In the genomic region with DNA sequence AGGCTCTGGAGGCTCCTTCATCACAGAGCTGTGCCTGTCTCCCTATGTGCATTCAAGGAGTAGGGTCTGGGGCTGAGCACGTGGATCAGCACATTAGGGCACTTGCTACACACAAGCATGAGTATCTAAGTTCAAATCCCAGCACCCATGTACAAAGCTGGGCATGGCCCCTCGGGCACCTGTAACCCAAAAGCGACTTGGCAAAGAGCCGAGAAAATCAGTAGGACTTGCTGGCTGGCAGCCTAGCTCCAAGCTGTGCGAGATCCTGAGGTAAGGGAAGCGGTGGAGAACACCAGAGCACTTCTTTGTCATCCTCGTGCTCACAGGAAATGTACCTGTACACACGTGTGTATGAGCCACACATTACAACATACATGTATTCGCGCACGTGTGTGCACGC, we compare ENCODE assay signal across 13 mouse cellular contexts. TPM values are rescaled to one million over a fixed set of nuclear protein-coding genes. Genes with fewer than 3 reads are reported as not detected.
DNase-seq lines count a peak whose midpoint lies in the region; ATAC-seq and TF ChIP-seq lines count a peak whose summit lies in the region.
"Had no signal": no experiment of that assay in that cellular context is flagged by ENCODE, and none has a peak within 500 bp of the region (broad histone marks: within the 10 kb centered on the region; RNA-seq: fewer than 3 reads in every experiment).

No protein-coding gene starts in this region.

- H3K9me3 ChIP-seq in heart, embryonic 15.5 days (replicated peaks), result no peaks in the 10 kb centered on the region
- no peaks in the 10 kb centered on the region for H3K9me3 ChIP-seq in forebrain, embryonic 16.5 days (ENCODE audit: control insufficient read depth, low read length)
- no peaks in the 10 kb centered on the region for H3K9me3 ChIP-seq in midbrain, embryonic 13.5 days
- no peaks in the 10 kb centered on the region for H3K9me3 ChIP-seq in lung, postnatal 0 days (ENCODE audit: low read length)
- H3K9me3 ChIP-seq: limb, embryonic 15.5 days had no signal

- H3K4me1 ChIP-seq in heart, embryonic 15.5 days (replicated peaks), result peaks cover 23% of the 10 kb centered on the region
- peaks cover 17% of the 10 kb centered on the region for H3K4me1 ChIP-seq in cortical plate, adult 2 months (ENCODE audit: control insufficient read depth, insufficient read depth, low read length)
- peaks cover 51% of the 10 kb centered on the region for H3K4me1 ChIP-seq in forebrain, embryonic 16.5 days (replicated peaks; ENCODE audit: control insufficient read depth, insufficient read depth, low read length)
- H3K4me1 ChIP-seq in midbrain, embryonic 13.5 days (replicated peaks), result peaks cover 66% of the 10 kb centered on the region
- no peaks in the 10 kb centered on the region for H3K4me1 ChIP-seq in lung, postnatal 0 days (ENCODE audit: insufficient read depth, low read depth, low read length)

- WGBS in heart, embryonic 15.5 days, result 84% methylated on average over 12 of the region's 12 CpGs
- WGBS in forebrain, embryonic 16.5 days, result 50% methylated on average over 12 of the region's 12 CpGs
- 75% methylated on average over 12 of the region's 12 CpGs for WGBS in midbrain, embryonic 13.5 days
- 77% methylated on average over 12 of the region's 12 CpGs for WGBS in lung, postnatal 0 days

- no peak for TF ChIP-seq POLR2A in cortical plate, adult 2 months (IDR thresholded peaks at IDR 0.05; ENCODE audit: extremely low read depth, insufficient read depth, low read length)

- no peak for ATAC-seq in heart, embryonic 15.5 days (replicated peaks; ENCODE audit: insufficient number of reproducible peaks, insufficient read depth, low FRiP score, low read depth)
- no peak for ATAC-seq in forebrain, embryonic 16.5 days
- no peak for ATAC-seq in midbrain, embryonic 13.5 days
- no peak for ATAC-seq in lung, postnatal 0 days

- no peaks in the 10 kb centered on the region for H3K27me3 ChIP-seq in heart, embryonic 15.5 days
- H3K27me3 ChIP-seq in forebrain, embryonic 16.5 days (replicated peaks; ENCODE audit: control insufficient read depth, insufficient read depth, low read length), result no peaks in the 10 kb centered on the region
- no peaks in the 10 kb centered on the region for H3K27me3 ChIP-seq in midbrain, embryonic 13.5 days
- no peaks in the 10 kb centered on the region for H3K27me3 ChIP-seq in lung, postnatal 0 days (replicated peaks; ENCODE audit: insufficient read depth, low read length)
- H3K27me3 ChIP-seq: limb, embryonic 15.5 days had no signal

- DNase-seq in heart, adult 11 months, result no peak
- DNase-seq in testis, postnatal 10 days (ENCODE audit: low spot score), result no peak
- DNase-seq in lung, postnatal 0 days (ENCODE audit: low spot score), result no peak
- DNase-seq: adrenal gland, postnatal 36 days; cerebellum, adult 8-10 months; gastrocnemius, postnatal 36 days; thymus, postnatal 25 days had no signal

- H3K4me3 ChIP-seq in heart, embryonic 15.5 days, result no peak overlapping the region
- peak overlapping the region; percentile 20 for H3K4me3 ChIP-seq in cortical plate, adult 2 months (ENCODE audit: insufficient read depth, low read length)
- no peak overlapping the region for H3K4me3 ChIP-seq in forebrain, embryonic 16.5 days (replicated peaks; ENCODE audit: low read length)
- H3K4me3 ChIP-seq in midbrain, embryonic 13.5 days (replicated peaks), result no peak overlapping the region
- H3K4me3 ChIP-seq in lung, postnatal 0 days (ENCODE audit: low read depth, low read length), result no peak overlapping the region
- H3K4me3 ChIP-seq: limb, embryonic 15.5 days; myocyte had no signal

- no peak overlapping the region for H3K4me2 ChIP-seq in heart, embryonic 15.5 days
- no peak overlapping the region for H3K4me2 ChIP-seq in forebrain, embryonic 16.5 days (ENCODE audit: low read length)
- peak overlapping the region; percentile 55 for H3K4me2 ChIP-seq in midbrain, embryonic 13.5 days (replicated peaks)
- H3K4me2 ChIP-seq in lung, postnatal 0 days (replicated peaks; ENCODE audit: low read depth, low read length), result no peak overlapping the region
- H3K4me2 ChIP-seq: limb, embryonic 15.5 days had no signal

- peaks cover 14% of the 10 kb centered on the region; the same call in 1 of the 2 replicates for H3K36me3 ChIP-seq in heart, embryonic 15.5 days
- no peaks in the 10 kb centered on the region for H3K36me3 ChIP-seq in forebrain, embryonic 16.5 days (ENCODE audit: control insufficient read depth, insufficient read depth)
- H3K36me3 ChIP-seq in midbrain, embryonic 13.5 days, result peaks cover 24% of the 10 kb centered on the region
- H3K36me3 ChIP-seq in lung, postnatal 0 days (ENCODE audit: insufficient read depth, low read length), result no peaks in the 10 kb centered on the region

- H3K9ac ChIP-seq in heart, embryonic 15.5 days, result no peak overlapping the region
- no peak overlapping the region for H3K9ac ChIP-seq in forebrain, embryonic 16.5 days (replicated peaks; ENCODE audit: low read depth, low read length)
- H3K9ac ChIP-seq in midbrain, embryonic 13.5 days (replicated peaks), result peak overlapping the region; percentile 58; the same call in 1 of the 2 replicates
- H3K9ac ChIP-seq in lung, postnatal 0 days (replicated peaks; ENCODE audit: low read depth), result no peak overlapping the region
- H3K9ac ChIP-seq: limb, embryonic 15.5 days had no signal

- H3K27ac ChIP-seq in heart, embryonic 15.5 days, result peak overlapping the region; percentile 56; the same call in 1 of the 2 replicates
- H3K27ac ChIP-seq in cortical plate, adult 2 months (ENCODE audit: insufficient read depth, low read length), result no peak overlapping the region
- H3K27ac ChIP-seq in forebrain, embryonic 16.5 days (ENCODE audit: low read length), result peak overlapping the region; percentile 56; the same call in 1 of the 2 replicates
- H3K27ac ChIP-seq in midbrain, embryonic 13.5 days, result peak overlapping the region; percentile 89; the same call in 1 of the 2 replicates
- H3K27ac ChIP-seq in lung, postnatal 0 days (ENCODE audit: low read length), result no peak overlapping the region
- H3K27ac ChIP-seq: limb, embryonic 15.5 days had no signal

- TF ChIP-seq CTCF in cortical plate, adult 2 months (IDR thresholded peaks at IDR 0.05; ENCODE audit: extremely low read depth, insufficient read depth, low read length), result no peak
- no peak for TF ChIP-seq CTCF in lung, postnatal 0 days (IDR thresholded peaks at IDR 0.05)

- TF ChIP-seq EP300 in lung, postnatal 0 days (IDR thresholded peaks at IDR 0.05), result no peak

RNA-seq across cellular contexts. Expression of a gene that starts 7.9 kb away (rescaled TPM):
- polyA plus RNA-seq in heart, embryonic 15.5 days (2015; fragmentation: Nextera tagmentation; extraction: Ambion mirVana), result 3.4 and 4.7 TPM in 2 replicates
- polyA plus RNA-seq in cortical plate, adult 2 months (2012; rRNA removed), result 85.8 and 95.2 TPM in 2 replicates
- 6.2 and 6.7 TPM in 2 replicates for polyA plus RNA-seq in forebrain, embryonic 16.5 days (2015; fragmentation: Nextera tagmentation; extraction: Ambion mirVana)
- 6.8 and 8.8 TPM in 2 replicates for polyA plus RNA-seq in midbrain, embryonic 13.5 days (2015; fragmentation: Nextera tagmentation; extraction: Ambion mirVana)
- polyA plus RNA-seq in lung, postnatal 0 days (2015; fragmentation: Nextera tagmentation; extraction: Ambion mirVana), result 2.3 and 2.9 TPM in 2 replicates

RNA-seq across cellular contexts. Expression of a gene that starts 25.7 kb away (rescaled TPM):
- 38.6 and 52.4 TPM in 2 replicates for polyA plus RNA-seq in heart, embryonic 15.5 days (2015; fragmentation: Nextera tagmentation; extraction: Ambion mirVana)
- 58.6 and 62.3 TPM in 2 replicates for polyA plus RNA-seq in cortical plate, adult 2 months (2012; rRNA removed)
- 56.6 and 57.8 TPM in 2 replicates for polyA plus RNA-seq in forebrain, embryonic 16.5 days (2015; fragmentation: Nextera tagmentation; extraction: Ambion mirVana)
- polyA plus RNA-seq in midbrain, embryonic 13.5 days (2015; fragmentation: Nextera tagmentation; extraction: Ambion mirVana), result 47.2 and 52.3 TPM in 2 replicates
- 102 and 110 TPM in 2 replicates for polyA plus RNA-seq in lung, postnatal 0 days (2015; fragmentation: Nextera tagmentation; extraction: Ambion mirVana)

RNA-seq across cellular contexts. Expression of a gene that starts 35.7 kb away (rescaled TPM):
- polyA plus RNA-seq in heart, embryonic 15.5 days (2015; fragmentation: Nextera tagmentation; extraction: Ambion mirVana), result 0.26 TPM in 1 of 2 replicates, not detected in the other
- polyA plus RNA-seq in cortical plate, adult 2 months (2012; rRNA removed), result 0.53 and 0.71 TPM in 2 replicates
- 0.09 and 0.46 TPM in 2 replicates for polyA plus RNA-seq in forebrain, embryonic 16.5 days (2015; fragmentation: Nextera tagmentation; extraction: Ambion mirVana)
- 0.22 TPM in 1 of 2 replicates, not detected in the other for polyA plus RNA-seq in midbrain, embryonic 13.5 days (2015; fragmentation: Nextera tagmentation; extraction: Ambion mirVana)
- polyA plus RNA-seq in lung, postnatal 0 days (2015; fragmentation: Nextera tagmentation; extraction: Ambion mirVana), result 0.13 and 0.27 TPM in 2 replicates
- polyA plus RNA-seq: myocyte had no signal

RNA-seq across cellular contexts. Expression of a gene that starts 42.2 kb away (rescaled TPM):
- 237 and 341 TPM in 2 replicates for polyA plus RNA-seq in heart, embryonic 15.5 days (2015; fragmentation: Nextera tagmentation; extraction: Ambion mirVana)
- polyA plus RNA-seq in cortical plate, adult 2 months (2012; rRNA removed), result 9.6 and 10.9 TPM in 2 replicates
- polyA plus RNA-seq in forebrain, embryonic 16.5 days (2015; fragmentation: Nextera tagmentation; extraction: Ambion mirVana), result 190 and 202 TPM in 2 replicates
- 181 and 207 TPM in 2 replicates for polyA plus RNA-seq in midbrain, embryonic 13.5 days (2015; fragmentation: Nextera tagmentation; extraction: Ambion mirVana)
- 398 and 422 TPM in 2 replicates for polyA plus RNA-seq in lung, postnatal 0 days (2015; fragmentation: Nextera tagmentation; extraction: Ambion mirVana)

Comparison
In these comparisons a context has a peak if more than half of its experiments do, and no peak if none do; other contexts are left out.
1. H3K27ac ChIP-seq: peak in heart, embryonic 15.5 days (single experiment), forebrain, embryonic 16.5 days (single experiment) and midbrain, embryonic 13.5 days (single experiment); none in cortical plate, adult 2 months (single experiment) and lung, postnatal 0 days (single experiment).